Mouse (Mus musculus) kidney, postnatal 14 days (tissue): ENCODE results near the gene Mon1a.
A peak's percentile ranks its signal among the peaks of the same experiment; 100 is the strongest.

Experiments
- DNase-seq: peaks from one replicate; pipeline ENCODE4 v3.0.0; 2022; ENCODE audit warnings: mixed read lengths

The Mon1a gene

DNA sequence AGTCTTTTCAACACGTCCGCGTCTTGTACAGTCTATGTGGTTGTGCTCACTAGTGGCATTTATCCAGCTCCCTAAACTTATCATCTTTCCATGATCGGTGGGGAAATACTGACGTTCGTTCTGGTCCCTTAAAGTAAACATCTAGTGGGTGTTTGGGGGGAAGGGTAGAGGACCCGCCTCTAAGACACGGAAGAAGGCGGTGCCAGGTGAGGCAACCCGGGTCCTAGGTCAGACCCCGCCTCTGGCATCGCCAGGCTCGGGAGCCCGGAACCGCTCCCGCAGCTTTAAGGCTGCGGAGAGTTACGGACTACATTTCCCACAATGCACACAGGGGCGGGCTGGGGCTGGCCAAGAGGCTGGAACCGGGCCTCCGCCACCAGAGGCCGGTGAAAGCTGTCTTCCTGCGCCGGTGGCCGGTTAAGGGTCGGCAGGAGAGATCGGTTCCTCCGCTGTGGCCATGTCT lies at the start of gene Mon1a:
TSS of gene Mon1a (plus strand) at position 348 of the 463 bp plus-strand sequence.
- peak; percentile 94 for DNase-seq

GRCm38 (mm10) chr9:107838869-107839268 lies 49.1 kb upstream of the Mon1a start:
- DNase-seq: no peak

DNA sequence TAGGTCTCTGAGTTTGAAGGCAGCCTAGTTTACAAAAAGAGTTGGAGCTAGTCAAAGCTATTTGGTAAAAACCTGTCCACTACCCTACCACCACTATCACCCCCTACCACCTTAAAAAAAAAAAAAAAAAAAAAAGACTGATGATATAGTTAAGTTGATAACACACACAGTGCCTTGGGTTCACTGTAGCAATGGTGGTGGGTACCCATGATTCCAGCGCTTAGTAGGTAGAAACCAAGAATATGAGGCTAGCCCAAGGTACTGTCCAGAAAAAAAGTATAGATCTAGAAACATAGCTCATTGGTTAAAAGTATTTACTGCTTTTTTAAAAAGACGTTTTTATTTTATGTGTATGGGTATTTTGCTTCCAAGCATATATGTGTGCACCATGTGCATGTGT lies 45.2 kb upstream of the Mon1a start:
- no peak for DNase-seq

DNA sequence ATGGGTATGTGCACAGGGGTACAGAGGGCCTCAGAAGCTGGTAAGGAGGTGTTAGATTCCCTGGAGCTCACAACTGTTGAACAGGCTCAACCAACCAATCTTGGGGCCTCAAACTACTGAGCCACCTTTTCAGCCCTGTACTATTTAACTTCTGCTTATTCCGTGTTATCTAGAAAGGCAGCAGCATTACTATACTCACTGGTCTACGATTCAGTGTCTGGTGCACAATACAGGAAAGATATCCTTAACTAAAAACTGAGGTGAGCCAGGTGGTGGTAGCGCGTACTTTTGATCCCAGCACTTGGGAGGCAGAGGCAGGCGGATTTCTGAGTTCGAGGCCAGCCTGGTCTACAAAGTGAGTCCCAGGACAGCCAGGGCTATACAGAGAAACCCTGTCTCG lies 39.0 kb upstream of the Mon1a start:
- no peak for DNase-seq

- DNase-seq: no peak
Observed at GRCm38 (mm10) chr9:107858343-107858742, 29.6 kb upstream of the Mon1a start.

GRCm38 (mm10) chr9:107864493-107864892 lies 23.5 kb upstream of the Mon1a start:
- no peak for DNase-seq

DNA sequence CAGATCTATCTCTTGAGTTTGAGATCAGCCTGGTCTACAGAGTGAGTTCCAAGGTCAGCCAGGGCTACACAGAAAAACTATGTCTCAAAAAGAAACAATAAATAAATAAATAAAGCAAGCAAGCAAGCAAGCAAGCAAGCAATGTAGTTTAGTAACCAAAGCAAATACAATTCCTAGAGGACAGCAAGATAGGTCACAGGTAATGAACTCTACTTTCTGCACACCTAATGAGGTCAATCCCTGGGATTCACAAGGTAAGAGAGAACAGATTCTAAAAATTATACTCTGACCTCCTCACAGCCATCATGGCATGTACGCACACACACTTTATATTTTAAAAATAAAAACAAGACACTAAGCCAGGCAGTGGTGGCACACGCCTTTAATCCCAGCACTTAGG lies 21.9 kb upstream of the Mon1a start:
- no peak for DNase-seq

DNA sequence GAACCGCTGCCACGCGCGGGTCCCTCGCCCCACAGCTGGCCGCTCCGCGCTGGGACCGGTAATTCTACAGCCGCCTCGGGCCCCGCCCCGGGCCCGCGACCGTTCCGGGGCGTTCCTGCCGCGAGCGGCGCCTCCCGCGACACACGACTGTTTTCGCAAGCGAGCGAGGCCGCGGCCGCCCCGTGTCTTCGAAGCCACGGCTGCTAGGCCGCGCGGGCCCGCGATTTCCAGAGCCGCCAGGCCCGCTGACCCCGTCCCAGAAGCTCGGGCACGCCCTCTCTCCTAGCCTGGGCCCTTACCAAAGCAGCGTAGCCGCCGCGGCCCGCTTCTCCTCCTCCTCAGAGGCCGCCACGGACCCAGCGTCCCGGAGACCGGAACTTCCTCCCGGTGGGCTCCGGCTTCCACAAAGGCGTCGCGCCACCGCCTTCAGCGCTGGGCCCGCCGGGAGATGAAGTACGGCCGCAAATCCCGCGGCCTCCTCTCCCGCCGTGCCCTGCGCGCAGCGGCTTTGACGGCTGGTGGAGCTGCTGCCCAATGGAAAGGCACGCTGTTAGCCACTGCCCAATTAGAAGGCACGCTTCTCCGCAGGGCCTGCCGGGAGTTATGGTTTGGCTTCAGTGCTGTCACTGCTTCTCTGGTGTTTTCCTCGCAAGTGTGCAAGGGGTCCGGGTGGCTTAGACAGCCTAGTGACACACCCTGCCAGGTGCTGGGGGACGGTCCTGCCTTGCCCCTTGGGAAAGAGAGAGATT lies 15.4 kb upstream of the Mon1a start:
- DNase-seq: peak; percentile 97

- DNase-seq: no peak
Observed at GRCm38 (mm10) chr9:107873137-107873536, 14.8 kb upstream of the Mon1a start, which contains the start of gene Rbm6. Rbm6 (minus strand) TSS chr9:107873237.

- DNase-seq: no peak
Observed at GRCm38 (mm10) chr9:107880411-107880810, 7.5 kb upstream of the Mon1a start.

- DNase-seq: peak; percentile 42
Observed at GRCm38 (mm10) chr9:107888267-107888850, 408 bp downstream of the Mon1a start.

GRCm38 (mm10) chr9:107890260-107890659 lies 2.3 kb downstream of the Mon1a start:
- DNase-seq: no peak

- DNase-seq: no peak
Observed at GRCm38 (mm10) chr9:107891023-107891422, 3.1 kb downstream of the Mon1a start.

DNA sequence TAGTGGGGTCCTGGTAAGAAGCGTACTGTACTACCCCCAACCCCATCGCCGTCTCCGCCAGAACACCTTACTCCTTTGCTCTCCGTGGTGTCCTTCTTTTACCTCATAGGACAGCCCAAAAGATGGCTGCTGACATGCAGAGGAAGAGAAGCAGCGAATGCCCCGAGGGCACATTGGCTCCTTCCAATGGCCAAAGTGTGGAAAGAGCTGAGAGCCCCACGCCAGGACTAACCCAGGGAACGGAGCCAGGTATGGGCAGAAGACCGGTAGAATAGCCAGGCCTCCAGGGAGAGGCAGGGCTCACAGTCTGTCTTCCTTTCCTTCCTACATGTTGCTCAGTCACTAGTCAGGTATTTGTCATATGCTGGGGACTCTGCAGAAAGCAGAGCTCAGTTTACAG lies 10.6 kb downstream of the Mon1a start:
- DNase-seq: no peak

DNA sequence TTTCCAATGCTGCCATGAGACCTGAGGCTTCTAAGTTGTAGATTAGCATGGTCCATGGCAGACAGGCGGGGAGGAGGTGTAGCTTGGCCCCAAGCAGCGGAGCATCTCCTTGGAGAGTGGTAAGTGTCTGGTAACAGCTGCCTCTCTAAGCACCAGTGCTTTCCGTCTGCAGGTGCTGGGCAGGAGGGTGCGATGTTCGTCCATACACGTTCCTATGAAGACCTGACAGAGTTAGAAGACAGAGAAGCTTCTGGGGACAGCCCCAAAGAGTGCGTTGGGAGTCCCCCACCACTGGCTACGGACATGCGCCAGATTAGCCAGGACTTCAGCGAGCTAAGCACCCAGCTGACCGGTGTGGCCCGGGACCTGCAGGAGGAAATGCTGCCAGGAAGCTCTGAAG lies 11.9 kb downstream of the Mon1a start:
- DNase-seq: no peak

GRCm38 (mm10) chr9:107900840-107901626 lies 13.1 kb downstream of the Mon1a start:
- peak; percentile 77 for DNase-seq

DNA sequence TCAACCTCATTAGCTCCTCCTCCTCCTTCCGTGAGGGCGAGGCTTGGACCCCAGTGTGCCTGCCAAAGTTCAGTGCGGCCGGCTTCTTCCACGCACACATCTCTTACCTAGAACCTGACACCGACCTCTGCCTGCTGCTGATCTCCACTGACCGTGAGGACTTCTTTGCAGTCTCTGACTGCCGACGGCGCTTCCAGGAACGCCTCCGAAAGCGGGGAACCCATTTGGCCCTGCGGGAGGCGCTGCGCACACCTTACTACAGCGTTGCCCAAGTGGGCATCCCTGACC lies 13.6 kb downstream of the Mon1a start:
- DNase-seq: no peak

DNA sequence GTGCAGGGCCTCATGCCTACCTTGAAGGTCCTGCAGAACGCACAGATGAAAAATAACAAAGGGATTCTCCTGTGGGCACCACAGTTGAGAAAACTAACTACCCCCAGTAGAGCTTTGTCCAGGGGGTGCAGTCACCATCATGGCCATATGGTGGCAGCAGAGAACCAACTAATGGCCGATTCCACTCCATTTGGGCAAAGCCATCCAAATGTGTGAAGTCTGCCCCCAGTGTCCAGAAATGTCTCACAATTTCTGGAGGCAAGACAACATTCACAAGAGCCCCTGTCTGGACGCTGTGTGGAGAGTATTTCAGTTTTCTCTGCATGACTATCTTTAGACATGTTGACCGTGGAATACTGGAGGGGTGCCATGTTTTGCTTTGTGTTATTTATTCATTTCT lies 16.8 kb downstream of the Mon1a start:
- peak; percentile 89 for DNase-seq

DNA sequence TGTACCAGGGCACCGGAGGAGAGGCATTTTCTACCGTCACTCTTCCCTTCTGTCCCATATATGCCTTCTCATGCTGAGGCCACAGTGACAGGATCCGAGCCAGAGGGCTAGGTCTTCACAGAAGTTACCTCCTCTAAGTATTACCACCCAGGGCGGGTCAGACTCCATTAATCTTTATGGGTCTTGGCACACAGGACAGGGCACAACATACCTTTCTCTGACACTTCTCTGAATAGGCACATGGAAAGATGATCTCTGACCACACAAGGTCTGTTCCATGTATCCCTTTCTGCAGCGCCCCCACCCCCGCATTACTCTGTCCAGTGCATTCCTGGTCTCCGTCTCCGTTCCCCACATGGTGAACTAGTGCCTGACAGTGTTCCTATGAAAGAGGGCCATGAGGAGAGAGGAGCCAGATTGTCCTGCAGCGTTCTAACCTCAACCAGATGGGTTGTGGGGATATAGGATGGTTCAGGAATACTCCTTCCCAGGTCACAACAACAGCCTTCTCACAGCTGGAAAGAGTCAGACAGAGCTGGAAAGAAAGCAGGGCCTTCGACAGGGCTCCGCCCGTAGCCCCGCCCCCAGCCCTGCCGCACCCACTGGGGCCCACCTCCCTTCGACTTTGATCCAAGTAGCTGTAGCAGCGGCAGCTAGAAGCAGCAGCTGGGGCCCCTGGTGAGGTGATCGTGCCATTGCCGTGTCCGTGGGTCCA lies 18.5 kb downstream of the Mon1a start, which contains the start of gene Mst1r:
TSS of gene Mst1r (plus strand) at position 622 of the 715 bp plus-strand sequence.
- DNase-seq: peak; percentile 90

GRCm38 (mm10) chr9:107906967-107907800 lies 19.2 kb downstream of the Mon1a start:
- no peak for DNase-seq

- DNase-seq: no peak
Observed at GRCm38 (mm10) chr9:107907801-107908120, 19.8 kb downstream of the Mon1a start.

DNA sequence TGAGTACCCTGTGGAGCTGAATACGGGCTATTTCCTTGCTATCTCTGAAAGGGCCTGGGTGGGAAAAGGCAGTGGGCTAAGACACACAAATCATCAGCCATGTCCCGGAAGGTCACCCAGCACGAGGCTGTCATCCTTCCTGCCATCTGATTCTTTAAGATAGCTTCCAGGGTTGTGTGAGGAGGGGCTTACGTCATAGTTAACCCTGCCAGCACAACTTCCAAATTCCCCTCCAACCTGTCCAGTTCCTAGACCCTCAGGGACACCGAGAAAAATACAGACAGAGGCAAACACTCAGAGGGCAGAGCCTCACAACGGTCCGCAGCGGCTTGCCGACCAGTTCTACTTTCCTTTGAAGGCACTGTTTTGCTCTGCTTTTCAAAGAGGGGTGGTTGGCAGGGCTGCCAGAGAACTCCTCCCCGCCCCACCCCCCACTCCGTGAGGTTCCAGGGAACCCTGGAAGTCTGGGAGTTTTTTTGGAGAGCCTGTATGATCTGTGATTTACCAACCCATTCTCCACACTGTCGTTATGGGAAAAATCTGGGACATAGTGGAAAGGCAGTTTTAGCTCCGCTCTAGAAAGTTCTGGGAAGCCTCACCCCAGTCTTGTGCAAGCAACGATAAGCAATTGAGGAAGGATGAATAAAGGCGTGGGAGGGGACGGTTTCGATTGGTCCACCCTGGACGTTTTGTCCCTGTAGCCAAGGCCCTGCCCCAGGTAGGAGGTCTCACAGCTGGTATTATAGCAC lies 20.6 kb downstream of the Mon1a start:
- DNase-seq: no peak
